Mouse (Mus musculus) spleen, adult 18-20 months (tissue): ENCODE measurements around the gene Cops8.

Experiments
- DNase-seq, 2 experiments: peaks; one replicate each; pipeline ENCODE4 v3.0.0; 2022; ENCODE audit warnings: mixed read lengths in 2 of 2

Gene Cops8

DNA sequence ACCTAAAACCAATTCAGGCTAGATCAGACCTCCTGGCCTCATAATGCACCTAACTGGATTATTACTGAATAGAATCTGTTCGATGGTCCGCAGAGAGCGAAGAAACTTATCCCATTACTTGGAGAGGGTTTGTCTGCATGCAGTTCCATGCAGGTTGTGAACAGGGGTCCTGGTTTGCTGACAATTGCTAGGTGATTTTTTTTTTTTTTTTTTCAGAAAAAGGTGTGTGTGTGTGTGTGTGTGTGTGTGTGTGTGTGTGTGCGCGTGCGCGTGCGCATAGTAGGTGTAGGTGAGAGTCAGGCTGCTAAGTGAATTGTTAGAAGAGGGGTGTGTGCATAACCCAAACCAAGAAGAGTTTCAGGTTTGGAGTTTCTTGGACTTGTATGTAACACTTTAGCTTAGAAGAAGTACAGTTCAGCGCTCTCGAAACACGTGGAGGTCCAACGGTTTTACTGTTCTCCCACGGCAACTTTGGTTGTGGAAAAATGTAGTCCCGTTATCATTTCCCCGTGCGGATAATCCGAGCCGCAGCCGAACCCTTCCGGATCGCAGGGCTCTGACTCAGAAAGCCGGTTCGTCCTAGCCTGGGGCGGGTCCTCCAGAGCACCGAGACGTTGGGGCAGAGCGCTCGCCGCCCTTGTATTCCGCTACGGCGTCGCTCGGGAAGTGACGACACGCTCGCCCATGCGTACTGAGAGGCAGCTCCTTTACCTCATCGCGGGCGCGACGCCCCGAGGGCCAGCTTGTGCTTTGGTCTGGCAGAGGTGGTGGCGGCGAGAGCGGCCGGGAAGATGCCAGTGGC, at the start of gene Cops8:
Cops8 (plus strand) TSS at position 223 of the 802 bp plus-strand sequence.
- peak; percentile 91 to 96 for DNase-seq

DNA sequence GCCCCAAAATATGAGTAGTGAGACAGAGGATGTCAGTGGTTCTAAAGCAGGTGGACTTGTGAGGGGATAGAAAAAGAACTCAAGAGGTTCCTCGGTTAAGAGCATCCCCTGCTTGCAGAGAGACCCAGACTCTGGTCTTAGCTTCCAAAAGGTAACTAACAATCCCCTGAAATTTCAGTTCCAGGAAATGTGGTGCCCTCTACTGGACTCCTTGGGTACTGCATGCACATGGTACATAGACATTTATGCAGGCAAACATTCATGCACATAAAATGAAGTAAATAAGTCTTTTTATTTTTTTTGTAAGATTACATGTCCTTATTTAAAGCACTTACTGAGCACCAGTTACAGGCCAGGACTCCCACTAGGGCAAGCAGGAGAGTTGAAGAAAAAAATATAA, 45.6 kb upstream of the Cops8 start:
- DNase-seq: no peak

DNA sequence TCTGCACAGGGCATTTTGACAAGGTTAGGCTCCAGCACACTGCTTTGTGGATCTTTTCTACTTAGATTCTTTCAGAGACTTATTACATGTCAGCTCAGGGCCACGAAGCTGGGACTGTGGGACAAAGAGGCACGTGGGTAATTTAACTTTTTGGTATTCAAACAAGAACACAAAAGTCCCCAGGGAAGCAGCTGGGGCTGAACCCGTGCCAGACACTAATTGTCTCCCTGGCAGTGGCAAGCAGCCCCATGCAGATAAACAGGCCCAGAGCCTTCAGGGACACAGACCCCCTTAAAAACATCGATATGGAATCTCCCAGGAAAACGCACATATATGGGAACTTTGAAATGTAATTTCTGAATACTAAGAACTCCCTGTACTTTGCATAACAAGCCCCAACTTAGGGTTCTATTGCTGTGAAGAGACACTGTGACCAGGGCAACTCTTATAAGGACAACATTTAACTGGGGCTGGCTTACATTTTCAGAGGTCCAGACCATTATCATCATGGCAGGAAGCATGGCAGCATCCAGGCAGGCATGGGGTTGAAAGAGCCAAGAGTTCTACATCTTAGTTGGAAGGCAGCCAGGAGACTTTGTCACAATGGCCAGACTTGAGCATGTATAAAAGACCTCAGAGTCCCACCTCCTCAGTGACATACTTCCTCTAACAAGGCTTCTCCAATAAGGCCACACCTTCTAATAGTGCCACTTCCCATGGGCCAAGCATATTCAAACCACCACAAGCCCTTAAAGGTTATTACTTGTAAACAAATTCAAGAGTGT, 41.6 kb upstream of the Cops8 start:
- DNase-seq: no peak

- no peak for DNase-seq
Observed at GRCm38 (mm10) chr1:90563945-90564344, 38.8 kb upstream of the Cops8 start.

DNA sequence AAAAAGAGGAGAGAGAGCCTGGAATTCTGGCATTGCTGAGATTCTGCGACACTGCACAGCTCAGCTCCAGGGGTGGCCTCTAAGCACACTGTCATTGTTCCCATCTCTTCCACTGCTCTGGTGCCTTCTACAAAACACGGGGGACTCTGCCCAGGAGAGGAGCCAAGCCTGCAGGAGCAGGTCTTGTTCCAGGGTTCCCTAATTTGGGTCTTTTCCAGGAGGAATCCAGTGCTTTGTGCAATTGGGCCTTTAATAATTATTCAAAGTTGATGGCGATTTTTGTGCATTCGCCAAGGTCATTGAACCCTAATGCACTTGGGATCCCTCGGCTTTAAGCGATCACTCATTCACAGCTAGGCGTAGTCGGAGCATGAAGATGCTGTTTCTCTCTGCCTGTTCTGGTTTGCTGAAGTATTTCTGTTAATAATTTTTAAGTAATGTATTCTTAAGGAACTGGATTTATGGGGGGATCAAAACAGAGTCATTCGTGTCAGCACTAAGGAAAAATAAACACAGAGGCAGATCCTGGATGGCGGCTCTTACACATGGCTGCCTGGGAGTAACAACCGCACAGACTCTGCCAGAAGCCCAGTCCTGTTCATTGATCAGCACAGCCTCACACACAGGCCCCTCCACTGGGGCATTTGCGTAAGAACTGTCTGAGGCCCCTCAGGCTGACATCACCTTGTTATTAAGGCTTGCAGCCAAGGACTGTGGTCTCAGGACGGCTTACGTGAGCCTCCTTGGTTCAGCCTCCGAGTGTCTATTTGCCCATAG, 35.9 kb upstream of the Cops8 start:
- DNase-seq: no peak

- DNase-seq: no peak
Observed at GRCm38 (mm10) chr1:90573831-90574230, 28.9 kb upstream of the Cops8 start.

- DNase-seq: no peak
Observed at GRCm38 (mm10) chr1:90574845-90575244, 27.9 kb upstream of the Cops8 start.

- DNase-seq: no peak
Observed at GRCm38 (mm10) chr1:90577417-90577816, 25.4 kb upstream of the Cops8 start.

DNA sequence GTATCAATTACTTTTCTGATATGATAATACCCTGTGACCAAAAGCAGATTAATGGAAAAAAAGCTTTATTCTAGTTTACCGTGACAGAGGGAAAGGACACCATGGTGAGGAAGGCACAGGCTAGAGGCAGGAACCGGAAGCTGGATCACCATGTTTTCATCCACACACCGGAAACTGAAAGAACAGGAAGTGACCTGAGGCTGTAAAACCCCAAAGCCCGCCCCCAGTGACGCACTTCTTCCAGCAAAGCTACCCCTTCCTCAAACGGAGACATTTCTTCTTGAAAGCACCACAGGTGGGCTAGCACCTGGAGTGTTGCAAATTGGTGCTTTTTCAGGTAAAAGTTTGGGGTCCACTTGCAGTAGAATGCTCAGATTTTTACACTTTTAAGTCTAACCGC, 20.1 kb upstream of the Cops8 start:
- no peak for DNase-seq

DNA sequence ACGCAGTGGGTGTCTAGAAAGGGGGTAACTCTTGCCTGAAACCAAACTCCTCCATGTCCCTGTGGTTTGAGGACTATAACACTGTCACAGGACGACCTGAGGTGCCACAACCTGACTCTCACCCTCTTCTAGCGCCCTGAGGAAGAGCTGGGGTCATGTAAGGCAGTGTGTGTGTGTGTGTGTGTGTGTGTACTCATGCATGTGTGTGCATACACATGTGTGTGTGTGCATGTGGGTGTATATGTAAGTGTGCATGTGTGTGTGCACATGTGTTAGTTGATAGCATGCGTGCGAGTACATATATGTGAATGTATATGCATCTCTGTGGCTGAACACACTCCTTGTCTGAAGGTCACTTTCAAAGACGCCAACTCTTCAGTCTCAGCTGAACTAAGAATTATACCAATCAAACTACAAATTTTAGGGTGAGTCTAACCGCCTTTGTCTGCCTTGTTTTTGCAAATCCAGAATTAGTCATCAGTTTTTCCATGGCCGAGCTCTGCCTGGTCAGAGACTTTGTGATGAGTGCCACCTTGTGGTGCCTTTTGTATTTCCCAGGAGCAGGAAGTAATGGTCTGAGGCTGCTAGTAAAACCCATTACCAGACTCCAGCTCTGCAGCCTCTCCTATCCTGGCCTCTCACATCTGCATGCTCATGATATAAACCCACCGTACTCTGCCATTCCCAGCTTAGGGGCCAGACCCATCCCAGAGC, 14.6 kb upstream of the Cops8 start:
- peak in 1 of 2 experiments; percentile 59 for DNase-seq

GRCm38 (mm10) chr1:90590797-90591196, 12.0 kb upstream of the Cops8 start:
- no peak for DNase-seq

DNA sequence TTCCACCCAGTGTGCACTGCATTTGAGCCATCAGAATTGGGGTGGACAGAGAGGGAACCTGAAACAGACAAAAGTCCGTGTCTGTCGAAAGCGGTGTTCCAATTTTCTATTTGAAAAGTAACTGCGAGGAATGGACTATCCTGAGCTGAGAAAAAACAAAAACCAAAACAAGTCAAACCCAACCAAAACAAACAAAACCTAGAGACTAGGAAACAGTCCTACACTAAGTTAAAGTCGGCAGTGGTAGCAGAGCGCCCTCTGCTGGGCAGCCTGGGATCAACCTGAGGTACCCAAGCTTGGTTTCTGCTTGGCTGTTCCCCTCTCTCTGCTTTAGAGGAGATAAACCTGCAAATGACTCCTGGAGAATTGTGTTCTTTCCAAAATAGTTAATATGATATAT, 10.0 kb upstream of the Cops8 start:
- DNase-seq: peak; percentile 29 to 71

- DNase-seq: no peak
Observed at GRCm38 (mm10) chr1:90599226-90599625, 3.6 kb upstream of the Cops8 start.

DNA sequence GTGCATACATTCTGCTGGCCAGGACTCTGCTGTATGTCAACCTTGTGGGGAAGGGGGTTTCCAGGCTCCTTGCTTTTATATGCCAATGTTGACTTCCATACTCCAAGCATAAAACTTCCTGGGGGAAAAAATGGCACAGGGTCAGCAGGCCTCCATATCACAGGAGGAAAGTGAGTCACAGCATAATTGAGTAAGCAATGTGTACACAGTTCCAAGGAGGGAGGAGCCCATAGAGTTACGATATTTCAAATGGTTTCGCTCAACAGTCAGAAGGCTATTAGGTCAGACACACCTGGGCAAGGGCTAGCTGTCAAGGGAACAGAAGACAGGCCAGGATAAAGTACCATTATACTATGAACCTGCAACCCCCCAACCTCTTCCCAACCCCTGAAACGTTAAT, 1.7 kb upstream of the Cops8 start:
- no peak for DNase-seq

DNA sequence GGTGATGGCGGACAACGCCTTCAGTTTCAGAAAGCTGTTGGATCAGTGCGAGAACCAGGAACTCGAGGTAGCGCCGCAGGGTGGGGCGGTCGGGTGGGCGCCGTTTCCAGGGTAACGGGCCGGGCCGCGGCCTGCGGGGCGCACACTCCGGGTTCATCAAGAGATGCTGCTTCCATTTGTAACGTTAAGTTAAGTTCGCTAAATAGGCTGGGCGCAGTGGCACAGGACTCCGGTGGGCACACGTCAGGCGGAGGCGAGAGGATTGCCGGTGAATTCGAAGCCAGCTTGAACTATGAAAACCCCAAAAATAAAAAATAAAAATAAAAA, 743 bp downstream of the Cops8 start:
- no peak for DNase-seq

DNA sequence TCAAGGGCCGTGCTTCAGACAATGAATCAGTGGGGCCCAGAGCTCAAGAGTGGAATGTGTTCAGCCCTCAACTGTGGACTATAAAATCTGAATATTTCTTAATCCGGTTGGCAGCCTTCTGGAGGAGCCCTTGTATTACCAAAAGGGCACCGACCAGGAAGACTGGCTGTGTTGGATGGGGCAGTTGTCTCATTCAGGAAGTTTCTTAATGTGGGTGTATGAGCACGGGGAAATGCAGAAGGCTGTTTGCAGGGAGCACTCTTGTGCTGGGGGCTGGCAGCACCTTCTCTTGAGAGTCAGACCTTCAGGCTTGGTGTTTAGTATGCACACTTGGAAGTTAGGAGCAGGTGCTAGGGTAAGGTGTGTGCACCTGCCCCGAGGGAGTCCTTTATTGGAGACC, 6.6 kb downstream of the Cops8 start:
- no peak for DNase-seq

GRCm38 (mm10) chr1:90617258-90617657, 14.5 kb downstream of the Cops8 start:
- no peak for DNase-seq

DNA sequence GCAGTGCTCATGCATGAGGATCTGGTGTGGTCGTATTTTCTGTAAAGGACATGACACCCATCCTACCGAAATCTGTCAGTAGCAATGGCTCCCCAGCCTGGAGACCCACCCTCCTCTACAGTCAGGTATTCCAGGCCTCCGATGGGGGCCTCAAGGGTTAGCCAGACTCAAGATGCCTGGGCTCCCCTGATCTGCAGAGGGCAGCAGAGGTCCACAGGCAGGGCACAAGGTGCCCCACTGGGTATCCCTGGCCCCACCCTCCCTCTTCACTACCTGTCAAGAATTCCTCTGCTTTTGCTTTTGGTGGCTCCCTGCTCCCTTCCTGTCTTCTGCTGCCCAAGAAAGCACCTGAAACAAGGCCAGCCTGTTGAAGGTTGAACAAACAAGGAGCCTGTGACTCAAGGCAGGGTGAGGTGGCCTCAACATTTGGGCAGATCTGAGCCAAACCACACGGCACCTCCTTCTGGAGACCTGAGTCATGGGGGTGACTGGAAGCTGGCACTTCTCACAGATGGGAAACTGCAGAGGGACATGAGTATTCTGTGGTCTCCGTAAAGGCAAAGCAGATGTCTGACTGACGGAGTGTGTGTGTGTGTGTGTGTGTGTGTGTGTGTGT, 30.7 kb downstream of the Cops8 start:
- DNase-seq: no peak

DNA sequence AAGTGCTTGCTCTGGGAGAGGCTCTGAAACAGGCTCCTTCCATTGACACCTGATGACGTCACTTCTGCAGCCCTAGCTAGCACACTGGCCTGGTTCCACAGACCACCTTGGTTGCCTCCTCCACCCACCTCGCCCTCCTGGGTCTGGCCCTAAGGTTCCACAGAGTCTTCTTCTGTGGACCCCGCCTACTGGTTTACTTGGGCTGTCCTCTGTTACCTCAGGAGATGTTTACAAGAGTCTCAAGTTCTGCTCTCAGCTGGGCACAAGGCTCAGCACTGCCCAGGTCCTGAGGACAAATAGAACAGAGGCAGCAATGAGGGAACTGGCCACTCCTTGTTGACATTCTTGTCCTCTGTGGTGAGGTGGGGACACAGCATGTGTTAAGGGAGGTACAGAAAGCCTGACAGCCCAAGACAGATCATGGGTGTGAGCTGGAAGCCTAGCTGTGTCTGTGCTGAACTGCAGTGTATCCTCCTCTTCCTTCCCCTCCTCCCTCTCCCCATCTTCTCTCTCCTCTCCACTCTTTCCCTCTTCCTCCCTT, 31.5 kb downstream of the Cops8 start:
- no peak for DNase-seq

- DNase-seq: no peak
Observed at GRCm38 (mm10) chr1:90638335-90638734, 35.6 kb downstream of the Cops8 start.

- DNase-seq: peak; percentile 10 to 30
Observed at GRCm38 (mm10) chr1:90650781-90651437, 48.1 kb downstream of the Cops8 start.

- no peak for DNase-seq
Observed at GRCm38 (mm10) chr1:90651781-90652180, 49.0 kb downstream of the Cops8 start.
